ENCODE assay signal across 9 mouse cellular contexts in genomic region chr4:124048348-124048831, GRCm38 (mm10).
DNase-seq lines count a peak whose midpoint lies in the region; ATAC-seq lines count a peak whose summit lies in the region.
"Had no signal": no experiment of that assay in that cellular context is flagged by ENCODE, and none has a peak within 500 bp of the region (broad histone marks: within the 10 kb centered on the region; RNA-seq: fewer than 3 reads in every experiment).

No protein-coding gene starts in this region.

- H3K27ac ChIP-seq in heart, embryonic 15.5 days: no peak overlapping the region
- H3K27ac ChIP-seq in hindbrain, embryonic 13.5 days: peak overlapping the region; percentile 68
- H3K27ac ChIP-seq in neural tube, embryonic 12.5 days: peak overlapping the region; percentile 57; the same call in 1 of the 2 replicates

- H3K9ac ChIP-seq in heart, embryonic 15.5 days: no peak overlapping the region
- H3K9ac ChIP-seq in hindbrain, embryonic 13.5 days: 0 out of 2 replicates have a peak overlapping the region, but pooled peaks have one; percentile 35
- H3K9ac ChIP-seq in neural tube, embryonic 12.5 days: no peak overlapping the region

- 71% methylated on average over 12 of the region's 12 CpGs for WGBS in heart, embryonic 15.5 days
- WGBS in hindbrain, embryonic 13.5 days: 13% methylated on average over 12 of the region's 12 CpGs
- 14% methylated on average over 12 of the region's 12 CpGs for WGBS in neural tube, embryonic 12.5 days

- no peaks in the 10 kb centered on the region for H3K27me3 ChIP-seq in heart, embryonic 15.5 days
- H3K27me3 ChIP-seq in hindbrain, embryonic 13.5 days: no peaks in the 10 kb centered on the region
- H3K27me3 ChIP-seq in neural tube, embryonic 12.5 days (replicated peaks): 0 out of 2 replicates have a peak, but pooled peaks cover 6% of the 10 kb centered on the region

- DNase-seq in heart, adult 11 months: no peak
- DNase-seq in layer of hippocampus, adult 9-11 months: peak; percentile 61
- no peak for DNase-seq in gastrocnemius, postnatal 14 days
- no peak for DNase-seq in ovary, postnatal 10 days (ENCODE audit: low spot score)
- DNase-seq in frontal cortex, postnatal 25 days (ENCODE audit: low spot score in 2 of 2): no peak

- 0 out of 2 replicates have a peak, but pooled peaks have one; percentile 31 for ATAC-seq in heart, embryonic 15.5 days (replicated peaks; ENCODE audit: insufficient number of reproducible peaks, insufficient read depth, low FRiP score, low read depth)
- ATAC-seq in hindbrain, embryonic 13.5 days (ENCODE audit: low FRiP score): peak; percentile 92
- peak; percentile 93 for ATAC-seq in neural tube, embryonic 12.5 days (ENCODE audit: low FRiP score, low read depth)

- intact Hi-C loops in gastrocnemius, postnatal 14 days (cut with DNase I; ENCODE audit: low total_unique reads): no loop called here

- no peak overlapping the region for H3K4me3 ChIP-seq in heart, embryonic 15.5 days
- no peak overlapping the region for H3K4me3 ChIP-seq in hindbrain, embryonic 13.5 days
- H3K4me3 ChIP-seq in neural tube, embryonic 12.5 days: no peak overlapping the region

- no peaks in the 10 kb centered on the region for H3K36me3 ChIP-seq in heart, embryonic 15.5 days
- no peaks in the 10 kb centered on the region for H3K36me3 ChIP-seq in hindbrain, embryonic 13.5 days
- no peaks in the 10 kb centered on the region for H3K36me3 ChIP-seq in neural tube, embryonic 12.5 days

- H3K4me2 ChIP-seq in heart, embryonic 15.5 days: no peak overlapping the region
- no peak overlapping the region for H3K4me2 ChIP-seq in hindbrain, embryonic 13.5 days
- H3K4me2 ChIP-seq in neural tube, embryonic 12.5 days (replicated peaks): peak overlapping the region; percentile 18; the same call in 1 of the 2 replicates
- H3K4me2 ChIP-seq: heart, embryonic 11.5 days had no signal

- no peaks in the 10 kb centered on the region for H3K9me3 ChIP-seq in heart, embryonic 15.5 days (replicated peaks)
- no peaks in the 10 kb centered on the region for H3K9me3 ChIP-seq in hindbrain, embryonic 13.5 days
- H3K9me3 ChIP-seq in neural tube, embryonic 12.5 days: no peaks in the 10 kb centered on the region

- H3K4me1 ChIP-seq in heart, embryonic 15.5 days (replicated peaks): no peaks in the 10 kb centered on the region
- peaks cover 21% of the 10 kb centered on the region for H3K4me1 ChIP-seq in hindbrain, embryonic 13.5 days (replicated peaks)
- H3K4me1 ChIP-seq in neural tube, embryonic 12.5 days: peaks cover 15% of the 10 kb centered on the region

Comparison
In these comparisons a context has a peak if more than half of its experiments do, and no peak if none do; other contexts are left out.
1. ATAC-seq: peak in every context shown above with its lines; median percentile 93 in neural tube, embryonic 12.5 days; 92 in hindbrain, embryonic 13.5 days; 31 in heart, embryonic 15.5 days.